Mouse (Mus musculus): Measurements from ENCODE around the gene Daxx. TPM values are rescaled to one million over a fixed set of nuclear protein-coding genes. Genes with fewer than 3 reads are reported as not detected.

Gene Daxx
- polyA plus RNA-seq, 1 experiment: 43.8 TPM

DNA sequence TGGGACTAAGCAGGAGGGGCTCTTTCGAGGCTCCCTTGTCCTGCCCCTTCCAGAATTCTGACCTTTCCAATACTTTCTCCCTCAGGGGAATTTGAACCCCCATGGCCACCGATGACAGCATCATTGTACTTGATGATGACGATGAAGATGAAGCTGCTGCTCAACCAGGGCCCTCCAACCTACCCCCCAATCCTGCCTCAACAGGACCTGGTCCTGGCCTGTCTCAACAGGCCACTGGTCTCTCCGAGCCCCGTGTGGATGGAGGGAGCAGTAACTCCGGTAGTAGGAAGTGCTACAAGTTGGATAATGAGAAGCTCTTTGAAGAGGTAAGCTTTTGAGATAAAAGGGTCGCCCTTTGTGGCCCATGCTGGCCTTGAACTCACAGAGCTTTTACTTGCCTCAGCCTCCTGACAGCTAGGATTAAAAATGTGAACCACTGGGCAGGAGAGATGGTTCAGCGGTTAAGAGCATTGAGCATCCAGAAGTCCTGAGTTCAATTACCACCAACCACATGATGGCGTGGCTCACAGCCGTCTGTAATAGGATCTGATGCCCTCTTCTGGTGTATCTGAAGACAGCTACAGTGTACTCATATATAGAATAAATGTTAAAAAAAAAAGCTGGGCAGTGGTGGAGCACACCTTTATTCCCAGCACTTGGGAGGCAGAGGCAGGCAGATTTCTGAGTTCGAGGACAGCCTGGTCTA, 1.3 kb downstream of the Daxx start:
- no peak for DNase-seq (ENCODE audit: low read depth)
- TF ChIP-seq POLR2A (IDR thresholded peaks at IDR 0.05; ENCODE audit: borderline replicate concordance, extremely low read depth, insufficient read depth, insufficient read length, poor library complexity, severe bottlenecking): no peak
- no peak for TF ChIP-seq CTCF (IDR thresholded peaks at IDR 0.05; ENCODE audit: borderline replicate concordance, extremely low read depth, insufficient read depth, insufficient read length)

DNA sequence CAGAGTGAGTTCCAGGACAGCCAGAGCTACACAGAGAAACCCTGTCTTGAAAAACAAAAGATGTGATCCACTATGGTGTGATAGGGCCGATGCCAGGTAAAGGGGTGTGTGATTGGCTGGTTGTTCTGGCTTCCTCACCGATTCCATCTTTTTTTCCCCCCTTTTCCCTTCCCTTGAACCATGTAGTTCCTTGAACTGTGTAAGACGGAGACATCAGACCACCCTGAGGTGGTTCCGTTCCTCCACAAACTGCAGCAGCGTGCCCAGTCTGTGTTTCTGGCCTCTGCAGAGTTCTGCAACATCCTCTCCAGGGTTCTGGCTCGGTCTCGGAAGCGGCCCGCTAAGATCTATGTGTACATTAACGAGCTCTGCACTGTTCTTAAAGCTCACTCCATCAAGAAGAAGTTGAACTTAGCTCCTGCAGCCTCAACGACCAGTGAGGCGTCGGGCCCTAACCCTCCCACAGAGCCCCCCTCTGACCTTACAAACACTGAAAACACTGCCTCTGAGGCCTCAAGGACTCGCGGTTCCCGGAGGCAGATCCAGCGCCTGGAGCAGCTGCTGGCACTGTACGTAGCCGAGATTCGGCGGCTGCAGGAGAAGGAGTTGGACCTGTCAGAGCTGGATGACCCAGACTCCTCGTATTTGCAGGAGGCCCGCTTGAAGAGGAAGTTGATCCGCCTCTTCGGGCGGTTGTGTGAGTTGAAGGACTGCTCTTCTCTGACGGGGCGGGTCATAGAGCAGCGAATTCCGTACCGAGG, 2.0 kb downstream of the Daxx start:
- DNase-seq (ENCODE audit: low read depth): no peak
- TF ChIP-seq CTCF (IDR thresholded peaks at IDR 0.05; ENCODE audit: borderline replicate concordance, extremely low read depth, insufficient read depth, insufficient read length) (no peak), POLR2A (IDR thresholded peaks at IDR 0.05; ENCODE audit: borderline replicate concordance, extremely low read depth, insufficient read depth, insufficient read length, poor library complexity, severe bottlenecking) (no peak)

DNA sequence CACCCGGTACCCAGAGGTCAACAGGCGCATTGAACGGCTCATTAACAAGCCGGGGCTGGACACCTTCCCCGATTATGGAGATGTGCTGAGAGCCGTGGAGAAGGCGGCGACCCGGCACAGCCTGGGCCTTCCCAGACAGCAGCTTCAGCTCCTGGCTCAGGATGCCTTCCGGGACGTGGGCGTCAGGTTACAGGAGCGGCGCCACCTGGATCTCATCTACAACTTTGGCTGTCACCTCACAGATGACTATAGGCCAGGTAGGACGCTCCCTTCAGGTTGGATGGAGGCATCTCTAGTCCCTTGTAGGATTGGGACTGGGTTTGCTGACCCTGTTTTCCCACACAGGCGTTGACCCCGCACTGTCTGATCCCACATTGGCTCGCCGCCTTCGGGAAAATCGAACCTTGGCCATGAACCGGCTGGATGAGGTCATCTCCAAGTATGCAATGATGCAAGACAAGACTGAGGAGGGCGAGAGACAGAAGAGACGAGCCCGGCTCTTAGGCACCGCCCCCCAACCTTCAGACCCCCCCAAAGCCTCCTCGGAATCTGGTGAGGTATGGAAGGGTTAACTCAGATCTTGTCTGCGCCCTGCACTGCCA, 2.7 kb downstream of the Daxx start:
- no peak for DNase-seq (ENCODE audit: low read depth)
- TF ChIP-seq CTCF (IDR thresholded peaks at IDR 0.05; ENCODE audit: borderline replicate concordance, extremely low read depth, insufficient read depth, insufficient read length): no peak
- TF ChIP-seq POLR2A (IDR thresholded peaks at IDR 0.05; ENCODE audit: borderline replicate concordance, extremely low read depth, insufficient read depth, insufficient read length, poor library complexity, severe bottlenecking): no peak

DNA sequence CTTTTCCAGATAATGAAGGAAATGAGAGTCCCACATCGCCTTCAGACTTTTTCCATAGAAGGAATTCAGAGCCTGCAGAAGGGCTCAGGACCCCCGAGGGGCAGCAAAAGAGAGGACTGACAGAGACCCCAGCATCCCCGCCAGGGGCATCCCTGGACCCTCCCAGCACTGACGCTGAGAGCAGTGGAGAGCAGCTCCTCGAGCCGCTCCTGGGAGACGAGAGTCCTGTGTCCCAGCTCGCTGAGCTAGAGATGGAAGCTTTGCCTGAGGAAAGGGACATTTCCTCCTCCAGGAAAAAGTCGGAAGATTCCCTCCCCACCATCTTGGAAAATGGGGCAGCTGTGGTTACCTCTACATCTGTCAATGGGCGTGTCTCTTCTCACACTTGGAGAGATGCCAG, 4.0 kb downstream of the Daxx start:
- no peak for TF ChIP-seq POLR2A (IDR thresholded peaks at IDR 0.05; ENCODE audit: borderline replicate concordance, extremely low read depth, insufficient read depth, insufficient read length, poor library complexity, severe bottlenecking)
- no peak for TF ChIP-seq CTCF (IDR thresholded peaks at IDR 0.05; ENCODE audit: borderline replicate concordance, extremely low read depth, insufficient read depth, insufficient read length)
- no peak for DNase-seq (ENCODE audit: low read depth)

DNA sequence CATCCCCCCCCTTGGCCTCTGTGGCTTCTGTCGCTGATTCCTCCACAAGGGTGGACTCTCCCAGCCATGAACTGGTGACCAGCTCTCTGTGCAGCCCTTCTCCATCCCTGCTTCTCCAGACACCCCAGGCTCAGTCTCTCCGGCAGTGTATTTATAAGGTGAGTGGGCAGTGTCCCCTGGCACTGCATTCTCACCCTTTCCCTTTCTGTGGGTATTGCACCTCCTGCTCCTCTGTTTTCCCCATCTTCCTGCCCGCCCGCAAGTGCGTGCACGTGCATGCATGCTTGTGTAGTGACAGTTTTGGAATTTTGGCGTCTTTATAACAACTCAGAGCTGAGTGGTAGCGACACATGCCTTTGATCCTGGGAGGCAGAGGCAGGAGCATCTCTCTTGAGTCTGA, 4.7 kb downstream of the Daxx start:
- TF ChIP-seq POLR2A (IDR thresholded peaks at IDR 0.05; ENCODE audit: borderline replicate concordance, extremely low read depth, insufficient read depth, insufficient read length, poor library complexity, severe bottlenecking) (no peak), CTCF (IDR thresholded peaks at IDR 0.05; ENCODE audit: borderline replicate concordance, extremely low read depth, insufficient read depth, insufficient read length) (no peak)
- DNase-seq (ENCODE audit: low read depth): no peak

DNA sequence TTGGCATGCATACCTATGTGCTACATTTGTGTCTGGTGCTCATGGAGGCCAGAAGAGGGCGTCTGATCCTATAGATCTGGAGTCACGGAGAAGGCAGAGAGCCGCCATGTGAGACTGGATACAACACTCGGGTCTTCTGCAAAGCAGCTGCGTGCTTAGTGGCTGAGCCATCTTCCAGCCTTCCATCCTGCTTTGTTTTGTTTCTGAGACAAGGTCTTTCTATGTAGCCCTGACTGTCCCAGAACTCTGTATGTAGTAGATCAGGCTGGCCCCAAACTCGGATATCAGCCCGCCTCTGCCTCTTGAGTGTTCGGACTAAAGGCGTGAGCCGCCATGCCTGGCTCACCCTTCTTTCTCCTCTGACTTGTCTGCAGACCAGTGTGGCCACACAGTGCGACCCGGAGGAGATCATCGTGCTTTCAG, 5.8 kb downstream of the Daxx start:
- TF ChIP-seq CTCF (IDR thresholded peaks at IDR 0.05; ENCODE audit: borderline replicate concordance, extremely low read depth, insufficient read depth, insufficient read length) (no peak), POLR2A (IDR thresholded peaks at IDR 0.05; ENCODE audit: borderline replicate concordance, extremely low read depth, insufficient read depth, insufficient read length, poor library complexity, severe bottlenecking) (no peak)
- DNase-seq (ENCODE audit: low read depth): peak; percentile 19

DNA sequence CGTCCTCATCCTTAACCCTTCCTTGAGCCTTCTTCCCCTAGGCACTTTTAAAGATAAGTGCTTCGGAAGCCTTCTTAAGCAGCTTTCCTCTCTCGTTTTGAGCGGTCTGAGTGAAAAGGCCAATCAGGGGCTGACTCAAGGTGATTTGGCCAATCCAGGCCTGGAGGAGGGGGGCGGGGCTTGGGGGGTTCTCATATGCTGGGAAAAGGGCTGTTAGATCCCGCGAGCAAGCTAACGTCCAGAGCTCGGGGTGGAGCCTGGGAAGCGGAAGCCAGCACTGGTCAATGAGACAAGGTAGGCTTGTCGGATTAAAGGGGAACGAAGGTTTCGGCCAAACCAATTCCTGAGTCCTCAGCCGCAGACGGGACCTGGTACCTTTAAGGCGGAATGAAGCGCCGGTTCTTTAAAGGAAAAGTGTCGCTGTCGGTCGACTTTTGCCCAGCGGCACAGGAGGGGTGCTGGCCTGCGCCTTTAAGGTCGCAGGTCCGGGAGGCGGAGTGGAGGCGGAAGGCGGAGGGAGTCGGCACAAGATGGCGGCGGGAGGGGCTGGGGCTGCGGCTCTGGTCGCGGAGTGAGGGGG, 6.5 kb downstream of the Daxx start, which contains the start of the genes Tapbp and Zbtb22:
Tapbp (plus strand) TSS at position 229 of the 580 bp plus-strand sequence.
Zbtb22 (plus strand) TSS at position 234 of the 580 bp plus-strand sequence.
- DNase-seq (ENCODE audit: low read depth): peak; percentile 100
- no peak for TF ChIP-seq CTCF (IDR thresholded peaks at IDR 0.05; ENCODE audit: borderline replicate concordance, extremely low read depth, insufficient read depth, insufficient read length)
- TF ChIP-seq POLR2A (IDR thresholded peaks at IDR 0.05; ENCODE audit: borderline replicate concordance, extremely low read depth, insufficient read depth, insufficient read length, poor library complexity, severe bottlenecking): no peak

DNA sequence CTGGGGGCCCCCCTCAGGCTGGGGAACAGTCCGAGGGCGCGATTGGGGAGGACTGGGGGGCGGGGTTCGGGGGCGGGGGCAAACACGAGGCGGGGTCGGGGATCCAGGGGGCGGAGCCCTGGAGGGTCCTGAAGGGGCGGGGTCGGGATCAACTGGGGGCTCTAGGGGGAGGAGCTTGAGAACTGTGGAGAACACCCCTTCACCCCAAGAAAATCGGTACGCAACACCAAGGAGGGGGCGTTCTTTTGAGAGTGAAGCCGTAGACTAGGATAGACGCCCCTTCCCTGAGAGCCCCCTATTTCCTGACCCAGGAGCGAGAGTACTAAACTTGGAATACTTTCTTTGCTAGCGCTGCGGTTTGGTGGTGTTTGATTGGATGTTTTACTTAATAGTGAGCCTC, 7.1 kb downstream of the Daxx start:
- no peak for TF ChIP-seq CTCF (IDR thresholded peaks at IDR 0.05; ENCODE audit: borderline replicate concordance, extremely low read depth, insufficient read depth, insufficient read length)
- no peak for TF ChIP-seq POLR2A (IDR thresholded peaks at IDR 0.05; ENCODE audit: borderline replicate concordance, extremely low read depth, insufficient read depth, insufficient read length, poor library complexity, severe bottlenecking)
- DNase-seq (ENCODE audit: low read depth): no peak

DNA sequence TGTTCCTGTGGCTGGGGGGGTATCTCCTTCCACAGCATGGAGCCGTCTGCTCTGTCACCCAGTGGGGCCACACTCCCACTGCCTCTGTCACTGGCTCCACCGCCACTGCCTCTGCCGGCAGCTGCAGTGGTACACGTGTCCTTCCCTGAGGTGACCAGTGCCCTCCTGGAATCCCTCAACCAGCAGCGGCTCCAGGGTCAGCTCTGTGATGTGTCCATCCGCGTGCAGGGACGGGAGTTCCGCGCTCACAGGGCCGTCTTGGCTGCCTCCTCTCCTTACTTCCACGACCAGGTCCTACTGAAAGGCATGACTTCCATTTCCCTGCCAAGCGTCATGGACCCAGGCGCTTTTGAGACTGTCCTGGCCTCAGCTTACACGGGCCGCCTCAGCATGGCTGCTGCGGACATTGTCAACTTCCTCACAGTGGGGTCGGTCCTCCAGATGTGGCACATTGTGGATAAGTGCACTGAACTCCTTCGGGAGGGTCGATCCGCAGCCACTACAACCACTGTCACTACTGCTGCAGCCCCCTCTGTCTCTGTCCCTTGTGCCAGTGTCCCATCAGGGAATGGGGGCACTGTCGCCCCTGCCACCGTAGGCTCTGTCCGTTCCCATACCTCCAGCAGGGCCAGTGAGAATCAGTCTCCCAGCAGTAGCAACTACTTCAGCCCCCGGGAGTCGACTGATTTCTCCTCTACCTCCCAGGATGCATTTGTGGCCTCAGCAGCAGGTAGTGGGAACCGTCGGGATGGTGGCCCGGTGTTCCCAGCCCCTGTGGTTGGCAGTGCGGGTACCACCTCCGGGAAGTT, 7.8 kb downstream of the Daxx start:
- TF ChIP-seq POLR2A (IDR thresholded peaks at IDR 0.05; ENCODE audit: borderline replicate concordance, extremely low read depth, insufficient read depth, insufficient read length, poor library complexity, severe bottlenecking) (no peak), CTCF (IDR thresholded peaks at IDR 0.05; ENCODE audit: borderline replicate concordance, extremely low read depth, insufficient read depth, insufficient read length) (no peak)
- no peak for DNase-seq (ENCODE audit: low read depth)

DNA sequence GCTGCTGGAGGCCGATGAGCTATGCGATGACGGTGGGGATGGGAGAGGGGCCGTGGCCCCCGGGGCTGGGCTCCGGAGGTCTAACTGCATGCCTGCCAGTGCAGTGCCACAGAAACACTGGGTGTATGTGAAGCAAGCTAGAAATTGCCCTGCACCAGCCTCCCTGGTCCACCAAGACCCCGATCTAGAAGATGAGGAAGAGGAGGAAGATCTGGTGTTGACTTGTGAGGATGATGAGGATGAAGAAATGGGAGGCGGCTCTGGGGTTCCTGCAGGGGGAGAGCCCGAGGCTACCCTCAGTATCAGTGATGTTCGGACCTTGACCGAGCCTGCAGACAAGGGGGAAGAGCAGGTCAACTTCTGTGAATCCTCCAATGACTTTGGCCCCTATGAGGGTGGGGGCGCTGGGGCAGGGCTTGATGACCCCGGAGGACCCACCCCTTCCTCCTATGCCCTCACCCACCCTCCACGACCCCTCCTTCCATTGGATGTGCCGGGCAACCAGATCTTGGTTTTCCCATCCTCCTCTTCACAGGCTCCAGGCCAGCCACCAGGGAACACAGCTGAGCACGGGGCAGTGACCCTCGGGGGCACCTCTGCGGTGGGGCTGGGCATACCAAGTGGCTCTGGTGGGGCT, 8.6 kb downstream of the Daxx start:
- TF ChIP-seq CTCF (IDR thresholded peaks at IDR 0.05; ENCODE audit: borderline replicate concordance, extremely low read depth, insufficient read depth, insufficient read length): no peak
- TF ChIP-seq POLR2A (IDR thresholded peaks at IDR 0.05; ENCODE audit: borderline replicate concordance, extremely low read depth, insufficient read depth, insufficient read length, poor library complexity, severe bottlenecking): no peak
- no peak for DNase-seq (ENCODE audit: low read depth)

All from brain, embryonic 14.5 days (tissue).